In genomic region chr13:113566951-113567350, GRCm38 (mm10) we compare ENCODE assay signal across 17 mouse cellular contexts. TPM values are rescaled to one million over a fixed set of nuclear protein-coding genes. Genes with fewer than 3 reads are reported as not detected.
DNase-seq lines count a peak whose midpoint lies in the region.
"Had no signal": no experiment of that assay in that cellular context is flagged by ENCODE, and none has a peak within 500 bp of the region (broad histone marks: within the 10 kb centered on the region; RNA-seq: fewer than 3 reads in every experiment).

No protein-coding gene starts in this region.

- peak; percentile 42 to 63 for DNase-seq in cerebellum, postnatal 14 days
- DNase-seq in cerebellum, adult 8-10 months: no peak
- DNase-seq in heart, adult 11 months: peak; percentile 91
- no peak for DNase-seq in heart, postnatal 10 days
- DNase-seq in brain, adult 2 months (ENCODE audit: low read depth, low spot score): peak; percentile 23
- DNase-seq: adrenal gland, adult 8-10 months; adrenal gland, postnatal 25 days; cerebellum, adult 11-12 months; gastrocnemius, postnatal 14 days; heart, postnatal 4 days; kidney, adult 18-20 months; kidney, adult 9 months had no signal

- intact Hi-C loops in heart, postnatal 10 days (cut with DNase I): no loop called here

- H3K4me3 ChIP-seq in brown adipose tissue, adult 24 weeks (ENCODE audit: insufficient read depth, low read depth, low read length): no peak overlapping the region
- H3K4me3 ChIP-seq: forebrain, embryonic 10.5 days; forebrain, embryonic 13.5 days had no signal

- H3K27ac ChIP-seq in brown adipose tissue, adult 24 weeks (replicated peaks; ENCODE audit: low read depth, low read length): peak overlapping the region; percentile 81
- H3K27ac ChIP-seq: forebrain, embryonic 10.5 days; forebrain, embryonic 13.5 days; hindbrain, embryonic 14.5 days; hindbrain, postnatal 0 days had no signal

- H3K4me1 ChIP-seq in brown adipose tissue, adult 24 weeks (ENCODE audit: control insufficient read depth, insufficient read depth, insufficient read length, low read length): peaks cover 5% of the 10 kb centered on the region; the same call in 1 of the 2 replicates
- H3K4me1 ChIP-seq: forebrain, embryonic 10.5 days; forebrain, embryonic 13.5 days had no signal

RNA-seq across cellular contexts. Expression of gene Snx18, which starts 51.4 kb away (rescaled TPM):
- 10 to 100 TPM; 32.7 to 33.7 TPM for total RNA-seq in heart, postnatal 10 days (2021)
- 13.1 and 14.5 TPM in 2 replicates for polyA plus RNA-seq in brown adipose tissue, adult 24 weeks (2012; ENCODE audit: insufficient read depth, insufficient read length, missing spikeins)

Comparison
In these comparisons a context has a peak if more than half of its experiments do, and no peak if none do; other contexts are left out.
1. DNase-seq: peak in cerebellum, postnatal 14 days (2 of 2), heart, adult 11 months (single experiment) and brain, adult 2 months (single experiment); none in cerebellum, adult 8-10 months (single experiment) and heart, postnatal 10 days (0 of 2).